ENCODE assay signal across 16 mouse cellular contexts in the genomic region with DNA sequence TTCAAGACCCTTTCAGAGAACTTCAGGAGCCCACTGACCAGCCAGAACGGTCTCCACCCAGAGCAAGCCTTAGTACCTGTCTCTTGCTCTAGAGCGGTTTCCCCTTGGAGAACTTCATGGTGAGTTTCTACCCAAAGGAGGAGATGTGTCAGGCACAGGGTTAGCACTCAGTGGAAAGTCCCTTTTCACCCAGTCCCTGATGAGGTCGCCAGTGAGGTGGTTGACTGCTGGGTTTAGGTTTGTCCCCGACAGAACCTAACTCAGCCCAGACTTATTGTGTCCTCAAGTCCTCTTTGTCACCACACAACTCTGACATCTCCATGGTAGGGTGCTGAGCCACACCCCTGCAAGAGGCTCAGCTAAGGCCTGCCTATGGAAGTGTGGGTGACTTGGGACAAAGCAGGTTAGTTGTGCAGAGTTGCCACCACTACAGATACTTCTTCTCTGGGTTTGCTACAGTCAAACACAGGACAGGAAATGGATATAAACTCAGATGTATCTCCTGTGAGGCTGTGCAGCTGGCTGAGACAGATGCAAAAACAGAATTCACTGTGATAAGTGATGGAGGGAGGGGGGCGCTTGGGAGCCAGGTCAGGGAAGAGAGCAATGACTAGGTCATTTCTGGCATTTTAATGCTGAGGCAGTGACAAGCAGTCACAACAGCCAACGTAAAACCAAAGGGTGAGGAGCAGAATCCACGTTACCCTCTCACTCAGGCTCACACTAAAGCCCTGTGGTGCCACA. TPM values are rescaled to one million over a fixed set of nuclear protein-coding genes. Genes with fewer than 3 reads are reported as not detected.
DNase-seq lines count a peak whose midpoint lies in the region; ATAC-seq and TF ChIP-seq lines count a peak whose summit lies in the region.
"Had no signal": no experiment of that assay in that cellular context is flagged by ENCODE, and none has a peak within 500 bp of the region (broad histone marks: within the 10 kb centered on the region; RNA-seq: fewer than 3 reads in every experiment).

No protein-coding gene starts in this region.

- no peaks in the 10 kb centered on the region for H3K36me3 ChIP-seq in heart, embryonic 14.5 days (ENCODE audit: control insufficient read depth, insufficient read depth, low read length)
- no peaks in the 10 kb centered on the region for H3K36me3 ChIP-seq in heart, embryonic 11.5 days (ENCODE audit: control insufficient read depth, insufficient read depth, low read length)
- no peaks in the 10 kb centered on the region for H3K36me3 ChIP-seq in liver, embryonic 15.5 days (replicated peaks)
- no peaks in the 10 kb centered on the region for H3K36me3 ChIP-seq in stomach, postnatal 0 days (ENCODE audit: control insufficient read depth, insufficient read depth, low read length)
- H3K36me3 ChIP-seq: embryonic facial prominence, embryonic 12.5 days; forebrain, embryonic 12.5 days; midbrain, embryonic 13.5 days had no signal

- no peak for TF ChIP-seq EP300 in stomach, postnatal 0 days (optimal IDR thresholded peaks at IDR 0.05)

- 58% methylated on average over 7 of the region's 7 CpGs for WGBS in heart, embryonic 14.5 days
- 66% methylated on average over 7 of the region's 7 CpGs for WGBS in heart, embryonic 11.5 days (ENCODE audit: insufficient replicate concordance)
- WGBS in liver, embryonic 15.5 days (ENCODE audit: insufficient replicate concordance), result 33% methylated on average over 7 of the region's 7 CpGs
- WGBS in stomach, postnatal 0 days, result 54% methylated on average over 7 of the region's 7 CpGs

- peak; percentile 39 for DNase-seq in thymus, postnatal 14 days
- DNase-seq in thymus, postnatal 10 days (ENCODE audit: low spot score in 2 of 2), result no peak
- DNase-seq in stomach, postnatal 0 days (ENCODE audit: low spot score), result no peak
- DNase-seq in ovary, postnatal 14 days (ENCODE audit: low spot score), result no peak
- DNase-seq in gastrocnemius, postnatal 4 days (ENCODE audit: low spot score in 2 of 2), result no peak
- DNase-seq: adrenal gland, adult 2 months; gastrocnemius, postnatal 10 days; heart, postnatal 36 days; layer of hippocampus, adult 9-11 months had no signal

- no peak overlapping the region for H3K4me3 ChIP-seq in heart, embryonic 14.5 days (ENCODE audit: control insufficient read depth in 1 of 2, insufficient read depth in 1 of 2, low read depth in 1 of 2, low read length in 2 of 2)
- no peak overlapping the region for H3K4me3 ChIP-seq in heart, embryonic 11.5 days (ENCODE audit: low read depth, low read length)
- H3K4me3 ChIP-seq in liver, embryonic 15.5 days (replicated peaks), result no peak overlapping the region
- H3K4me3 ChIP-seq in stomach, postnatal 0 days (ENCODE audit: low read depth, low read length), result no peak overlapping the region
- H3K4me3 ChIP-seq: embryonic facial prominence, embryonic 12.5 days; forebrain, embryonic 12.5 days; midbrain, embryonic 13.5 days had no signal

- H3K4me1 ChIP-seq in heart, embryonic 14.5 days (ENCODE audit: control insufficient read depth in 2 of 2, insufficient read depth in 2 of 2, low read length in 2 of 2), result peaks cover 18 to 27% of the 10 kb centered on the region in 2 experiments
- peaks cover 12% of the 10 kb centered on the region for H3K4me1 ChIP-seq in heart, embryonic 11.5 days (ENCODE audit: control insufficient read depth, insufficient read depth, low read length)
- H3K4me1 ChIP-seq in liver, embryonic 15.5 days (replicated peaks), result peaks cover 52% of the 10 kb centered on the region
- 0 out of 2 replicates have a peak, but pooled peaks cover 3% of the 10 kb centered on the region for H3K4me1 ChIP-seq in stomach, postnatal 0 days (replicated peaks; ENCODE audit: control insufficient read depth, insufficient read depth)
- H3K4me1 ChIP-seq: embryonic facial prominence, embryonic 12.5 days; forebrain, embryonic 12.5 days had no signal

- H3K4me2 ChIP-seq in heart, embryonic 14.5 days (ENCODE audit: low read length), result no peak overlapping the region; the same call in 1 of the 2 replicates
- H3K4me2 ChIP-seq in heart, embryonic 11.5 days, result no peak overlapping the region
- 0 out of 2 replicates have a peak overlapping the region, but pooled peaks have one; percentile 44 for H3K4me2 ChIP-seq in liver, embryonic 15.5 days
- H3K4me2 ChIP-seq in stomach, postnatal 0 days (replicated peaks; ENCODE audit: low read depth), result no peak overlapping the region
- H3K4me2 ChIP-seq: embryonic facial prominence, embryonic 12.5 days; forebrain, embryonic 12.5 days; midbrain, embryonic 13.5 days had no signal

- no peaks in the 10 kb centered on the region for H3K9me3 ChIP-seq in heart, embryonic 14.5 days (ENCODE audit: control insufficient read depth, low read length)
- H3K9me3 ChIP-seq in heart, embryonic 11.5 days (replicated peaks; ENCODE audit: control insufficient read depth, low read length), result no peaks in the 10 kb centered on the region
- no peaks in the 10 kb centered on the region for H3K9me3 ChIP-seq in liver, embryonic 15.5 days (replicated peaks)
- H3K9me3 ChIP-seq in stomach, postnatal 0 days (ENCODE audit: control insufficient read depth, low read length), result no peaks in the 10 kb centered on the region
- H3K9me3 ChIP-seq: embryonic facial prominence, embryonic 12.5 days; forebrain, embryonic 12.5 days; midbrain, embryonic 13.5 days had no signal

- 0 out of 2 replicates have a peak overlapping the region, but pooled peaks have one; percentile 27 for H3K9ac ChIP-seq in heart, embryonic 14.5 days (ENCODE audit: low read length)
- H3K9ac ChIP-seq in heart, embryonic 11.5 days (ENCODE audit: low read depth, low read length), result no peak overlapping the region
- no peak overlapping the region for H3K9ac ChIP-seq in liver, embryonic 15.5 days
- no peak overlapping the region for H3K9ac ChIP-seq in stomach, postnatal 0 days (ENCODE audit: low read length)
- H3K9ac ChIP-seq: embryonic facial prominence, embryonic 12.5 days; forebrain, embryonic 12.5 days; midbrain, embryonic 13.5 days had no signal

- peak overlapping the region; percentile 72 to 78 for H3K27ac ChIP-seq in heart, embryonic 14.5 days (replicated peaks in 1 of 2; ENCODE audit: control insufficient read depth in 1 of 2, insufficient read depth in 1 of 2, low read depth in 2 of 2, low read length in 2 of 2)
- H3K27ac ChIP-seq in heart, embryonic 11.5 days (ENCODE audit: low read depth, low read length), result no peak overlapping the region
- peak overlapping the region; percentile 61; the same call in 1 of the 2 replicates for H3K27ac ChIP-seq in liver, embryonic 15.5 days (replicated peaks)
- H3K27ac ChIP-seq in stomach, postnatal 0 days (replicated peaks), result no peak overlapping the region
- H3K27ac ChIP-seq: embryonic facial prominence, embryonic 12.5 days; forebrain, embryonic 12.5 days; midbrain, embryonic 13.5 days had no signal

- no peak for ATAC-seq in heart, embryonic 14.5 days (ENCODE audit: insufficient number of reproducible peaks, insufficient read depth, low FRiP score, low read depth)
- no peak for ATAC-seq in heart, embryonic 11.5 days (replicated peaks; ENCODE audit: insufficient number of reproducible peaks, low FRiP score, low TSS enrichment)
- ATAC-seq in liver, embryonic 15.5 days (ENCODE audit: insufficient read depth), result no peak
- no peak for ATAC-seq in stomach, postnatal 0 days (ENCODE audit: low FRiP score, low TSS enrichment)
- ATAC-seq: midbrain, embryonic 13.5 days had no signal

- no peaks in the 10 kb centered on the region for H3K27me3 ChIP-seq in heart, embryonic 14.5 days (ENCODE audit: control insufficient read depth, insufficient read depth, low read length)
- H3K27me3 ChIP-seq in heart, embryonic 11.5 days (ENCODE audit: control insufficient read depth, insufficient read depth, low read length), result no peaks in the 10 kb centered on the region
- H3K27me3 ChIP-seq in liver, embryonic 15.5 days, result no peaks in the 10 kb centered on the region
- no peaks in the 10 kb centered on the region for H3K27me3 ChIP-seq in stomach, postnatal 0 days (ENCODE audit: control insufficient read depth, insufficient read depth, low read length)
- H3K27me3 ChIP-seq: embryonic facial prominence, embryonic 12.5 days; forebrain, embryonic 12.5 days; midbrain, embryonic 13.5 days; Patski had no signal

- TF ChIP-seq CTCF in stomach, postnatal 0 days (IDR thresholded peaks at IDR 0.05; ENCODE audit: low read depth), result 0 out of 2 replicates have a peak, but pooled peaks have one; percentile 3

RNA-seq across cellular contexts. Expression of a gene that starts 20.8 kb away (rescaled TPM):
- 2.7 and 2.9 TPM in 2 replicates for polyA plus RNA-seq in heart, embryonic 14.5 days (2014; fragmentation: Nextera tagmentation; extraction: Ambion mirVana)
- polyA plus RNA-seq in heart, embryonic 11.5 days (2014; fragmentation: Nextera tagmentation; extraction: Ambion mirVana), result 6.4 and 7.5 TPM in 2 replicates
- 45.2 and 46.1 TPM in 2 replicates for polyA plus RNA-seq in liver, embryonic 15.5 days (2015; fragmentation: Nextera tagmentation; extraction: Ambion mirVana)
- 42.4 and 50.9 TPM in 2 replicates for polyA plus RNA-seq in stomach, postnatal 0 days (2015; fragmentation: Nextera tagmentation; extraction: Ambion mirVana)
- total RNA-seq in gastrocnemius, postnatal 4 days (2021), result 10 to 100 TPM in 1 of 2 experiments, 1 to 10 TPM in 1; 9.6 to 10.0 TPM

RNA-seq across cellular contexts. Expression of a gene that starts 30.3 kb away (rescaled TPM):
- polyA plus RNA-seq in heart, embryonic 14.5 days (2014; fragmentation: Nextera tagmentation; extraction: Ambion mirVana), result 0.07 and 0.23 TPM in 2 replicates
- 0.10 and 0.47 TPM in 2 replicates for polyA plus RNA-seq in heart, embryonic 11.5 days (2014; fragmentation: Nextera tagmentation; extraction: Ambion mirVana)
- 0.25 TPM in 2 replicates for polyA plus RNA-seq in liver, embryonic 15.5 days (2015; fragmentation: Nextera tagmentation; extraction: Ambion mirVana)
- polyA plus RNA-seq in stomach, postnatal 0 days (2015; fragmentation: Nextera tagmentation; extraction: Ambion mirVana), result 0.15 and 0.27 TPM in 2 replicates
- under 1 TPM; 0.15 to 0.18 TPM for total RNA-seq in gastrocnemius, postnatal 4 days (2021)
- polyA plus RNA-seq: forebrain, embryonic 12.5 days; Patski had no signal

RNA-seq across cellular contexts. Expression of a gene that starts 35.9 kb away (rescaled TPM):
- 20.8 and 25.8 TPM in 2 replicates for polyA plus RNA-seq in heart, embryonic 14.5 days (2014; fragmentation: Nextera tagmentation; extraction: Ambion mirVana)
- polyA plus RNA-seq in heart, embryonic 11.5 days (2014; fragmentation: Nextera tagmentation; extraction: Ambion mirVana), result 22.8 and 24.8 TPM in 2 replicates
- 2.3 TPM in 2 replicates for polyA plus RNA-seq in liver, embryonic 15.5 days (2015; fragmentation: Nextera tagmentation; extraction: Ambion mirVana)
- polyA plus RNA-seq in stomach, postnatal 0 days (2015; fragmentation: Nextera tagmentation; extraction: Ambion mirVana), result 12.0 and 12.7 TPM in 2 replicates
- 10 to 100 TPM; 23.9 to 24.5 TPM for total RNA-seq in gastrocnemius, postnatal 4 days (2021)

Comparison
In these comparisons a context has a peak if more than half of its experiments do, and no peak if none do; other contexts are left out.
1. H3K27ac ChIP-seq: peak in heart, embryonic 14.5 days (2 of 2) and liver, embryonic 15.5 days (single experiment); none in heart, embryonic 11.5 days (single experiment) and stomach, postnatal 0 days (single experiment).